Mouse (Mus musculus) gastrocnemius, adult 2 months (tissue): ENCODE measurements around the gene Lclat1. TPM values are rescaled to one million over a fixed set of nuclear protein-coding genes. Genes with fewer than 3 reads are reported as not detected.

Experiments used
- DNase-seq: peaks from one replicate; pipeline ENCODE4 v3.0.0; 2022
- H3K27ac ChIP-seq: fragments of 200-600 bp; 2 replicates; pipeline ENCODE4 v1.8.1; 2022; ENCODE audit warnings: mild to moderate bottlenecking
- H3K4me3 ChIP-seq: fragments of 200-600 bp; 2 replicates; pipeline ENCODE4 v1.8.1; 2022; ENCODE audit warnings: mild to moderate bottlenecking, moderate library complexity
- CTCF ChIP-seq: fragments of 200-600 bp; IDR thresholded peaks from 2 replicates; pipeline ENCODE4 v1.8.1; 2022; ENCODE audit warnings: antibody characterized with exemption, mild to moderate bottlenecking, moderate library complexity
- intact Hi-C: fragments of 180-260 bp; cut with DNase I; formaldehyde crosslinking; loops from one replicate; pipeline ENCODE4 v1.15.1; 2025
- total RNA-seq, 2 experiments: library from RNA; stranded (reverse); gene quantifications; 2 replicates each; pipeline ENCODE4 v1.2.3; 2021

Lclat1 gene
- total RNA-seq, 2 experiments from 2014 or later, result 14.6 to 17.8 TPM

DNA sequence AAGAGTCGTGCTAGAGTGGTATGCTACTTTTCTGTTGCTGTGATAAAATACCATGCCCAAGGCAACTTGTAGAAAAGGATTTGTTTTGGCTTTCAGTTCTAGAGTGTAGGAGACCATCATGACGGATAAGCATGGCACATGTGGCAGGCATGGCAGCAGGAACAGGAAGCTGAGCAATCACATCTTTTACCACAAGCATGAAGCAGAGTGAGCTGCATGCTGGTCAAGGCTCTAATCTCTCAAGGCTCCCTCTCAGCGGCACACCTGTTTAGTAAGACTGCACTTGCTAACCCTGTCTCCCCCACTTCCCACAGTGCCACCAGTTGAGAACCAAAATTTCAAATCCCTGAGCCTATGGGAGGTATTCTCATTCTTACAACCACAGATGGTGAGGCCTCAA lies 119.6 kb downstream of the Lclat1 start:
- Histone ChIP-seq H3K27ac (no peak overlapping the region), H3K4me3 (no peak overlapping the region)
- intact Hi-C loops, result no loop called here
- no peak for TF ChIP-seq CTCF
- DNase-seq, result no peak

DNA sequence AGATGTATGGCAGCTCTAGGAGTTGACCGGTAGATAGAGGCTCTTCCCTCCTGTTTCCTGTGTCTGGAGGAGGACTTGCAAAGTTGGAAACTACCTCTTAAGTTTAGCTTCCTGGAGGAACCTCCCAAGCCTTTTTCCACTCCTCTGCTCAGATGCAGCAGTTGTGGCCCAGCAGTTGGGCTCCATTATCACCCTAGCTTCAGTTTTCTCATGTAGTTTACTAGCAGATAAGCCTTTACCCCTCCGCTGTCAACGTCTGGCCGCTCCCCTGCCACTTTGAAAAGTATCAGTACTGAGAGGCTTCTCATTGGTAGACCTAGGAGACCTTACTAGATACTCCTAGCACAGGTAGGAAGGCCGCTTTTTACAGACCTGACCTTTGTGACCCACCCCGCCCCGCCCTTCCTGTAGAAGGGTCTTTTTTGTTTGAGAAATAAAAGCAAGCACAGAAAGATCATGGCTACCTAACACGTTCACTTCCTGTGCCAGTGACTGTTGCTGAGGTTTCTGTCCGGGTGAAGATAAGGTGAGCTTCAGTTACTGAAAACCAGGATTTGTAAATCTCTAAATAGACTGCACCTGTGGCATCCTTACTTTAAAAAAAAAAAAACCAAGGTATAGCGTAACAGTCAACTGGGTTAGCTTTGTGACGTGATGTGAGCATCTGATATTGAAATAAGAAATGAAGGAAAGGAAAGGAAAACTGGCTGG lies 121.8 kb downstream of the Lclat1 start:
- intact Hi-C loops, result no loop called here
- no peak for TF ChIP-seq CTCF
- DNase-seq, result no peak
- no peak overlapping the region for H3K4me3 ChIP-seq
- H3K27ac ChIP-seq, result no peak overlapping the region

DNA sequence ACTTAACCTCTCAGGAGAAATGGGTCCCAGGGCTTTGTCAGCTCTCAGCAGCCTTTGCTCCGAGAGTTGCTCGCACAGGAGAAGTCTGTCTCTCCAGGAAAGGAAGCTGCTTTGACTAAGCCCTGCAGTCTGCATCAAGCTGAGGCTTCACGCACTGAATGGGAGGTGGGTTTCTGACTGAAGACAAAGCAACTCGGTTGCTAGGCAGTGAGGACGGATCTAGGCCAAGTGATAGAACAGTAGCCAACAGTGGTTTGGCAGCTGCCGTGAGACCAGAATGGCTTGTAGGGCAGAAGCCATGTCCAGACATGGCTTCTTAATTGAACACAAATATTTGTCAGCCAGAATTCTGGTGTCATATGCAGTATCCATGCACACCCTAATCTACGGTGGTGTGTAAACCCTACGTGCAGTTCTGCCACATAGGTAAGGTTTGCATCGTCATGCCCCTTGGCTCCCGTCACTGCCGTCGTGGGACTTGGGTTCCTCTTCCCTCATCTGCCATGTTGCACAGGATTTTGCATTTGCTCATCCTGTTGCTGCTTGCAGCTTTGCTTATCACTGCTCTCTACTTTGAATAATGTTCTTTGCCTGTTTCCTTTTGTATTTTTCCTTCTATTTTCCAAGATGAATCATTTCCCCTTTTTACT lies 122.7 kb downstream of the Lclat1 start:
- TF ChIP-seq CTCF, result no peak
- no peak for DNase-seq
- intact Hi-C loops, result no loop called here

DNA sequence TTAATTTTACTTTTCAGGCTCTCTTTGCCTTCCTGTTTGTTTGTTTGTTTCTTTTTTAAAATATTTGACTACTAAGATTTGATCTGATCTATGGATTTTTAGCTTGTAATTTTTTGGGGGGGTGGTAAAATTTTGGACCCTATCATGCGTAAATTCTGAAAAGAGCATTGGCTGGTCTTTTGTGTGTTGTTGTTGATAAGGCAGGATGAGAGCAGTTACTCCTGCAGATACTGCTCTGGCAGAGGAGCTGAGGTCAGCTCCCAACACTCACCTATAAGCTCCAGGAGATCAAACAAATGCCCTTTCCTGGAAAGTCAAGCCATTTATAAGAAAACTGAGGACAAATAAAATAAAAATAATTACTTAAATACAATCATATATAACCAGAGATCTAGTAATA lies 123.6 kb downstream of the Lclat1 start:
- intact Hi-C loops, result no loop called here
- no peak for TF ChIP-seq CTCF
- Histone ChIP-seq H3K27ac (no peak overlapping the region), H3K4me3 (no peak overlapping the region)
- DNase-seq, result no peak

More for the DNA sequence above, 122.7 kb downstream of the Lclat1 start:
- no peak overlapping the region for H3K4me3 ChIP-seq
- no peak overlapping the region for H3K27ac ChIP-seq

DNA sequence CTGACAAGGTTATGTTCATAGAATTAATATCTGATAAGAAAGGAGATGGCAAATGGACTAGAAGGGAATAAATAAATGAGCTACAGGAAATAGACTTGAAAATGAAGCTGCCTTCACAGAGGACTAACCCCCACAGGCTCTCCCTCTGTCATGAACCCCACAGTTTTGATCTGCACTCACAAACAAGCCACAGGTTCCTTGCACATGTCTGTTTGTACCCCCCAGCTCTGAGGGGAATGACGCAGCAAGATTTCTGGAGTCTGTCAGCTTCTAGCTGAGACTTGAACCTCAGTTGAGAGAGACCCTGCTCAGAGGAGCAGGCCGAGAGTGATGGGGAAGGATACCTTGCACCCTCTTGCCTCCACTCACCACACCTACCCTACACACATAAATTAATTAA lies 124.8 kb downstream of the Lclat1 start:
- intact Hi-C loops, result no loop called here
- no peak for DNase-seq
- TF ChIP-seq CTCF, result no peak
- Histone ChIP-seq H3K4me3 (no peak overlapping the region), H3K27ac (no peak overlapping the region)

DNA sequence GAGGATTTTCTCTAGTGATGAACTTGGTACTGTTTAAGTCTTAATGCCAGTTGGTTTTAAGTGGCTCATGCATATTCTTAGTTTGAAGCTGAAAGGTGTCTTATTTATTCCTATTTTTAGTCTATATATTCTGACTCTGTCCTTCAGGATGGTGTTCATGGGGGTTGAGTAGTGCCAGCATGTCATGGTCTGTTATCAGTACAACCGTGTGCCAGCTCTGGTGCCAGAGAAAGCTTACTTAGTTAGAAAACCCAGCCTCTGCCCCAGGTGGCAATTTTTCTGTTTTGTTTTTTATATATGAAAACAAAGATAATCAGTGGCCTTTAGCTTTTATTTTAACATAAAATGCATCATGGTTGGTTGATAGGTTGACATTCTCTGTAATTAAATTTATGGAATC lies 126.2 kb downstream of the Lclat1 start:
- intact Hi-C loops, result no loop called here
- no peak for DNase-seq
- Histone ChIP-seq H3K4me3 (no peak overlapping the region), H3K27ac (no peak overlapping the region)
- no peak for TF ChIP-seq CTCF

DNA sequence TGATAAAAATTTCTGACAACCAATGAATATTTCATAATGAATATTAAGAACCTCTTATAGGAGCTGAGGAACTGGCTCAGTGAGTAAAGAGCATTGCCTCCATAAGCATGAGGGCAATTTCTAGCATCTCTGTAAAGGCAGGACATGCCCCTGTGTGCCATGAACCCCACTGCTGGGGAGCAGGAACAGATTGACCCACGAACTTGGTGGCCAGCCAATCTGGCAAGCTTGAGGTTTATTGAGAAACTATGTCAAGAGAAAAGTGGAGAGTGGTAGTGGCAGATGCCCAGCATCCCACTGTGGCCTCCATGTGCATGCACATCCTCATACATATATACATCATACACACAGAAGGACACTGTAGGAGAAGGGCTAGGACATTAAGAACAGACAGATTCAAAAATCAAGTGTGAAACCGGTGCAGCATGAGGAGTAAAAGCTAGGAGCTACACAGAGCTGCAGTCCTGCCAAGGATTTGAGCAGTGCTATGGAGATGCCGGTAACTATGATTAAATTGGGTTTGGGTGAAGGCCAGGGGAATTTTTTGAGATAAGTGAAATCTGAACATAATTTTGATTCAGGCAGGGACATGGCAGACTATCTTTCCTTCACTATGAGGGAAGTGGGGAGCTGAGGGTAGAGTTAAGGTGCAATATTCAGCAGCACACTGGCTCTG lies 129.5 kb downstream of the Lclat1 start:
- intact Hi-C loops, result no loop called here
- peak; percentile 46 for DNase-seq
- Histone ChIP-seq H3K4me3 (no peak overlapping the region), H3K27ac (no peak overlapping the region)
- no peak for TF ChIP-seq CTCF

DNA sequence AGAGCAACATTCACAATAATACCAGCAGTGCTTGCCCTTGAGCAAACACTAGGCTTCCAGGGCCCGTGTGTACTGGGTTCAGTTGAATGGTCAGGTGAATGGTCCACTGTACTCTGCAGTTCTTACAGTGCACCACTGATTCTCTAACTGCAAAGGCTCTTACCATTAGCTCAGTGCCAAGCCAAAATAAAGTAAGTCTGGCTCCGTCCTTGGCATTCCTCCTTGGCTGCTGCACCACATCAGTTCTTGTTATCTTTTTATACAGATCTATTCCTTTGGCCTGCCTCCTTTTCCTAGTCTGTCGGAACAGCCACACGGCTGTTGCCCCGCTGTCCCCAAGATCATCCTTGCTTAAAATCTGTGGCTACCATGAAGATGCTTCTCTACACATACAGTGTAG lies 130.7 kb downstream of the Lclat1 start:
- no peak for DNase-seq
- Histone ChIP-seq H3K4me3 (no peak overlapping the region), H3K27ac (no peak overlapping the region)
- intact Hi-C loops, result no loop called here
- TF ChIP-seq CTCF, result no peak

DNA sequence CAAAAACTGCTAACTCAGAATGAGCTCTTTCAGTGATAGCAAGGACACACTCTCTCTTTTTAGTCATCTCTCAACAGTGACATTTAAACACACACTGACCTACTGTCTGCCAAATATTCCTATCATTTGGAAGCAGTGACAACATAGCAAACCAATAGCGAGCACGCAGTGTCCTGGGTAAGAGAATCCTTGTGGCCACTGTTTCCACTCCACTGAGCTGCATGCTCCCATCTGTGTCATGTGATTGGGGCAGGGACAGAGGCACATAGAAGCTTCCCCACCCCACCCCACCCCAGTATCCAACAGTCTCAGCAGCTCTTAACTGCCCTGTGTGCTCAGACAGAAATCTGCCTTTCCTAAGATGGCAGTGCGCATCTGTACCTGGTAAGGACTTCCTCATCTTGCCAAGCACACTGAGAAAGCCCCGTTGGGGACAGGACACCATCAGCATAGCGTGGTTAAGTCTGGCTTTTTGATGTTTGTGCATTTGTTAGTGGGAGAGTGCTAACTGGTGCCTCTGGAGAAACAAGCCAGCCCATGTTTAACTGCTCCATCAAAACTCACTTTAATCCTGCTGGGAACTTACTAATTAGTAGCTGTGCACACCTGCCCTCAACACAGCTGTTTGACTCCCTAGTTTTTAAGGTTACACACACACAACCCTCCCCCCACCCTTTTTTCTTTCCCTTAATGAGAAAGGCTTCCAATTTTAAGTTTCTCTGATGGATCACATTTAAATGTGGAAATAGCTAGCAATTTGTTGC lies 133.5 kb downstream of the Lclat1 start:
- H3K27ac ChIP-seq, result no peak overlapping the region
- H3K4me3 ChIP-seq, result no peak overlapping the region
- intact Hi-C loops, result no loop called here
- TF ChIP-seq CTCF, result no peak
- DNase-seq, result no peak

DNA sequence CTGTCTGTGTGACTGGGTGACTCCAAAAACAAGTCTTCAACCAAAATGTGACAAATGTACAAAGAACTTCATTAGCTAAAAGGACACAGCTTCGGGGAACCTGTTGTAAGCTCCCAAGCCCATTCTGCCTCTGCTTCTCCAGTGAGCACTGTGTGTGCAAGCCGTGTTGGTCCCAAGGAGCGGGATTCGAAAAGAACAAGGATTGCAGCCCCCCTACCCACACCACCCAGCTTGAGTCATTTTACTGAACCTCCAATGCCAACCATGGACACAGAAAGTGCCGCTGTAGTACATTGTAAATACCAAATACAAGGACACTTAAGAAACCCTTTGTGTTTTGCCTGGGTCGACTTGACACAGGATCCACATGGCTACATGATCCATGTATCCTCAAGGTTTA lies 135.9 kb downstream of the Lclat1 start:
- intact Hi-C loops, result no loop called here
- DNase-seq, result no peak
- TF ChIP-seq CTCF, result no peak
- H3K27ac ChIP-seq, result no peak overlapping the region
- H3K4me3 ChIP-seq, result no peak overlapping the region

DNA sequence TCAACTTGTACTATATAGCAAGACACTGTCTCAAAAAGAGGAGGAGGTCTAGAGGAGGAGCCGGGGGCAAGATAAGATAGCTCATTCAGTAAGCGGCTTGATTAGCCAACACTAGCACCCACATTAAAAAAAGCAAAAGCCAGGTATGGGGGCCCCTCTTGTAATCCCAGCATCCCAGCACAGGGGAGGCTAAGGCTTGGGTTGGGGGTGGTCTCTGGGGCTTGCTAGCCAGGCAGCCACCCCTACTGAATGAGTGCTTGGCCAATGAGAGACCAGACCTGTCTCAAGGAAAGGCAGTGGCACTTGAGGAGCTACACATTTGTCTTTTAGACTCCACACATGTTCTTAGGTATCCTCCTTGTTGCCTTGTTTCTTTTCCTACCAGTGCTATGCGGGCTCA lies 136.8 kb downstream of the Lclat1 start:
- DNase-seq, result no peak
- TF ChIP-seq CTCF, result no peak
- H3K27ac ChIP-seq, result no peak overlapping the region
- intact Hi-C loops, result no loop called here
- no peak overlapping the region for H3K4me3 ChIP-seq

DNA sequence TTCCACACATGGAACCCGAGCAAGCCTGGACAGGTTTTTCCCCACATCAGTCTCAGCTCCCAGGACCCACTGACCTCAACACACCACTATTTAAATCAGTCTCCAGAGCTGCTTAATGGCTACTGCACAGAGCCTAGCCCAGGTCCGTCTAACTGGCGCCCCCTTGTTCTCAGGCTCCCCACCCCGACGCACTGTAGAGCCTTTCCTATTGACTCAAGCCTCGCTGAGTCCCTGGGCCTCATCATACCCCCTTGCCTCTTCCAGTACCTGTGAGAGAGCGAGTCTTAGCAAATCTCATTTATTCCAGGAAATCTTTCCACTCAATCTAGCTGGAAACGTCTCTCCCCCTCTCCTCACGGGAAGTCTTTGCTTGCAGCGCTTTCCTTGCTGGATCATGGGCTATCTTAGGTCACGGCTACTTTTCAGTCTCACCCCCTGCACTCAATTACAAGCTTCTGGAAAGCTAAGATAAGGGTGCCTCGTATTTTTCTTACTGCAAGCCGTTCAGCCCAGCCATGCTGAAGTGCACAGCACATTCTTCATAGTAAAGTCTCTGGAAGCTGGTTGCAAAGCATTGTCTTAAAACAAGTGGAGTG lies 137.4 kb downstream of the Lclat1 start:
- DNase-seq, result no peak
- H3K27ac ChIP-seq, result no peak overlapping the region
- H3K4me3 ChIP-seq, result no peak overlapping the region
- intact Hi-C loops, result no loop called here
- TF ChIP-seq CTCF, result no peak
